Mouse (Mus musculus): ENCODE results near the gene S1pr5. TPM values are rescaled to one million over a fixed set of nuclear protein-coding genes. Genes with fewer than 3 reads are reported as not detected.

The S1pr5 gene
- polyA plus RNA-seq, 1 experiment from 2014 or later = 4.3 TPM

DNA sequence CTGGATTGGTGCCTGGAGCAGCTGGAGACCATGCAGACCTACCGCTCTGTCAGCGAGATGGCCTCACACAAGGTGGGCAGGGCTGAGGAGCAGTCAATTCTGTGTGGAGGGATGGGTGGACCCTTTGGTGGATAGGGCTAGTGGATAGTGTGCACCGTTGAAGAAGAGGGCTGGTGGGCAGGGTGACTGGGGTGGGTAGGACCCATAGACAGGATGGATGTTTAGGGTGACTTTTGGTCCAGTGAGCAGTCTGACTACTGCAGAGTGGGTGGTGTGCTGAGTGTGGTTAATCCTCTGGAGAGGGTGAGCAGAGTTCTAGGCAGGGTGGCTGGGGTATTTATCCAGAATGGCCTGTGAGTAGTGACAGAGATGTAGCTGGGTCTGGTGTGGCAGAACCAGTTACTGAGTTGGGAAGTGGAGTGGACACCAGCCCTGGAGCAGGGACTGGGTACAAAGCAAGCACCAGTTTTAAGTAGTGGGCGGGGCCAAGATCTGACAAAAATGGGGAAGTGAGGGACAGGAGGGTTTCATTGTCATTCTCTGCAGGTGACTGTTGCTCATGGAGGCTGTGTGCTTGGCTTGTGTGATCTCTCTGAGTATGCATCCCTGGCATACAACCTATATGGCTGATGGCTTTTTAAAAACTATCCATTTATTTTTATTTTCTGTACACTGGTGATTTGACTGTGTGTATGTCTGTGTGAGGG is 53.3 kb downstream of the S1pr5 start:
- Histone ChIP-seq H3K9me3 (replicated peaks; ENCODE audit: control insufficient read depth, low read length, poor library complexity, severe bottlenecking) (no peaks in the 10 kb centered on the region), H3K36me3 (ENCODE audit: control insufficient read depth, insufficient read depth, low read length) (no peaks in the 10 kb centered on the region), H3K4me3 (ENCODE audit: low read depth, low read length) (no peak overlapping the region), H3K9ac (ENCODE audit: low read depth, low read length) (no peak overlapping the region), H3K27me3 (ENCODE audit: control insufficient read depth, insufficient read depth, low read depth, low read length) (no peaks in the 10 kb centered on the region), H3K27ac (ENCODE audit: low read length) (no peak overlapping the region), H3K4me1 (ENCODE audit: control insufficient read depth, insufficient read depth, low read length) (peaks cover 14% of the 10 kb centered on the region), H3K4me2 (ENCODE audit: low read length) (no peak overlapping the region)
- no peak for ATAC-seq
- WGBS = 69% methylated on average over 4 of the region's 4 CpGs

DNA sequence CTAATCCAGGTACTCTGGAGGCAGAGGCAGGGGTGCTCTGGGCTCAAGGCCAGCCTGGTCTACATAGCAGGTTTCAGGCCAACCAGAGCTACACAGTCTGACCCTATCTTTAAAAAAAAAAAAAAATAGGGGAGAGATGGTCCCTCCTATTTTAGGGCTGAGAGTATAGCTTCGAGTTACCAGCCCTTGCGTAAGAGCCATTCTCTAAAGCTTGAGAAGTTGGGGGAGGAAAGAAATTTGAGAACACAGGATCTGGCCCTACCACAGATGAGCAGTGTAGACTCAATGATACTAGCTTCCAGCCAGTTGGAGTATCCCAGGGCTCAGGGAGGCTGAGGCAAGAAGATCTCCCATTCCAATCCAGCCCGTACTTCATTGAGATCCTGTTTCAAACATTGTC is 54.5 kb downstream of the S1pr5 start:
- 93% methylated on average over 3 of the region's 3 CpGs for WGBS
- Histone ChIP-seq H3K4me1 (ENCODE audit: control insufficient read depth, insufficient read depth, low read length) (peaks cover 13% of the 10 kb centered on the region), H3K9me3 (replicated peaks; ENCODE audit: control insufficient read depth, low read length, poor library complexity, severe bottlenecking) (no peaks in the 10 kb centered on the region), H3K4me3 (ENCODE audit: low read depth, low read length) (no peak overlapping the region), H3K27me3 (ENCODE audit: control insufficient read depth, insufficient read depth, low read depth, low read length) (no peaks in the 10 kb centered on the region), H3K9ac (ENCODE audit: low read depth, low read length) (no peak overlapping the region), H3K4me2 (ENCODE audit: low read length) (no peak overlapping the region), H3K36me3 (ENCODE audit: control insufficient read depth, insufficient read depth, low read length) (no peaks in the 10 kb centered on the region), H3K27ac (ENCODE audit: low read length) (no peak overlapping the region)
- ATAC-seq = no peak

Other genes starting within 250 kb of the S1pr5 start
- gene Mrpl4, start 245.7 kb downstream of the S1pr5 start, polyA plus RNA-seq (2015; fragmentation: Nextera tagmentation; extraction: Ambion mirVana) = 101 and 104 TPM in 2 replicates
- gene Icam1, start 232.5 kb downstream of the S1pr5 start, polyA plus RNA-seq (2015; fragmentation: Nextera tagmentation; extraction: Ambion mirVana) = 3.0 and 3.1 TPM in 2 replicates
- gene Icam4, start 219.1 kb downstream of the S1pr5 start, polyA plus RNA-seq (2015; fragmentation: Nextera tagmentation; extraction: Ambion mirVana) = 0.24 TPM in 1 of 2 replicates, not detected in the other
- gene Icam5, start 216.4 kb downstream of the S1pr5 start, polyA plus RNA-seq (2015; fragmentation: Nextera tagmentation; extraction: Ambion mirVana) = 2.2 and 2.5 TPM in 2 replicates
- gene Zglp1, start 181.3 kb downstream of the S1pr5 start, polyA plus RNA-seq (2015; fragmentation: Nextera tagmentation; extraction: Ambion mirVana) = 0.78 and 1.6 TPM in 2 replicates
- 1.8 and 1.9 TPM in 2 replicates for gene Gm49373, start 175.3 kb downstream of the S1pr5 start, polyA plus RNA-seq (2015; fragmentation: Nextera tagmentation; extraction: Ambion mirVana)
- gene Fdx1l, start 174.8 kb downstream of the S1pr5 start, polyA plus RNA-seq (2015; fragmentation: Nextera tagmentation; extraction: Ambion mirVana) = 59.9 and 73.0 TPM in 2 replicates
- gene Gm38431, start 156.4 kb downstream of the S1pr5 start, polyA plus RNA-seq (2015; fragmentation: Nextera tagmentation; extraction: Ambion mirVana) = 1.6 and 1.9 TPM in 2 replicates
- gene Raver1, start 156.4 kb downstream of the S1pr5 start, polyA plus RNA-seq (2015; fragmentation: Nextera tagmentation; extraction: Ambion mirVana) = 28.9 and 30.4 TPM in 2 replicates
- gene Tyk2, start 117.2 kb downstream of the S1pr5 start, polyA plus RNA-seq (2015; fragmentation: Nextera tagmentation; extraction: Ambion mirVana) = 9.7 and 9.9 TPM in 2 replicates
- gene Cdc37, start 98.5 kb downstream of the S1pr5 start, polyA plus RNA-seq (2015; fragmentation: Nextera tagmentation; extraction: Ambion mirVana) = 199 and 227 TPM in 2 replicates
- 44.2 and 49.3 TPM in 2 replicates for gene Pde4a, start 82.7 kb downstream of the S1pr5 start, polyA plus RNA-seq (2015; fragmentation: Nextera tagmentation; extraction: Ambion mirVana)
- gene Keap1, start 9.1 kb downstream of the S1pr5 start, polyA plus RNA-seq (2015; fragmentation: Nextera tagmentation; extraction: Ambion mirVana) = 68.0 and 69.9 TPM in 2 replicates
- gene Atg4d, start 16.9 kb upstream of the S1pr5 start, polyA plus RNA-seq (2015; fragmentation: Nextera tagmentation; extraction: Ambion mirVana) = 43.0 and 47.9 TPM in 2 replicates
- 17.0 and 18.3 TPM in 2 replicates for gene Kri1, start 39.5 kb upstream of the S1pr5 start, polyA plus RNA-seq (2015; fragmentation: Nextera tagmentation; extraction: Ambion mirVana)
- gene Cdkn2d, start 43.0 kb upstream of the S1pr5 start, polyA plus RNA-seq (2015; fragmentation: Nextera tagmentation; extraction: Ambion mirVana) = 98.9 and 117 TPM in 2 replicates
- gene Ap1m2, start 63.9 kb upstream of the S1pr5 start, polyA plus RNA-seq (2015; fragmentation: Nextera tagmentation; extraction: Ambion mirVana) = 1.6 and 2.1 TPM in 2 replicates
- 65.5 and 69.1 TPM in 2 replicates for gene Slc44a2, start 72.3 kb upstream of the S1pr5 start, polyA plus RNA-seq (2015; fragmentation: Nextera tagmentation; extraction: Ambion mirVana)
- gene Ilf3, start 119.4 kb upstream of the S1pr5 start, polyA plus RNA-seq (2015; fragmentation: Nextera tagmentation; extraction: Ambion mirVana) = 228 and 245 TPM in 2 replicates
- 51.9 and 54.0 TPM in 2 replicates for gene Qtrt1, start 163.4 kb upstream of the S1pr5 start, polyA plus RNA-seq (2015; fragmentation: Nextera tagmentation; extraction: Ambion mirVana)
- 63.2 and 64.5 TPM in 2 replicates for gene Dnm2, start 176.5 kb upstream of the S1pr5 start, polyA plus RNA-seq (2015; fragmentation: Nextera tagmentation; extraction: Ambion mirVana)